Mouse (Mus musculus): ENCODE results near the gene Pter.

The Pter gene

DNA sequence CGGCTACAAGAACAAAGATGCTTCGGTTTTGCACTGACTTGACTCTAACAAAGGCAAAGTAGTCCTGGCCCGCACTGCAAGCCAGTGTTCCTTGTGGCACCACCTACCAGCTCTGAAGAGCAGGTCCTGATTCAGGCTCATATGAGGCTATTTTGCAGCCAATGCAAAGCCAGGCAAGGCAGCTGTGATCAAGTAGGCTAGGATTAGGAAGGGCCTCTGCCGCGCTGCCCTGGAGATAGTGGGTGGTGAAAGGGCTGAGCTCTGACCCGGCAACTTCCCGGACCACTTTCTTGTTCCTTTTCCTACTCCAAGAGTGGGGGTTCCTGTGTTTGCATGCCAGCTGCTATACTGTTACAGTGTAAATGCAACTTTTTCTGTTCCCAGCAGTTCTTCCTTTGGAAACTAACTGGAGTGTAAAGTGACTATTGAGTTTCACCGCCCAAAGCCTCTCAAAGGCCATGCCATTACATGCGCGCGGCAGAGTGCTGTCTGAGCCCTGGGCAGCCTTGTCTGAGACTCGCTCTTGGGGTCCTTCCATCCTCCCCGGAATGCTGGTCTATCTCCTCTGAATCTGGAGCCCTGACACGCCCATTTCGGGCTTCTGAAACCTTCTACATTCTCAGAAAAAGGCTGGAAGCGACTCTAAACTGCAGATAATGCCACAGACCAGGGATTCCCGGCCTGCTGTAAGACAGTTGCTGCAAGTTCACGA, 85.6 kb downstream of the Pter start:
- no peak for DNase-seq

DNA sequence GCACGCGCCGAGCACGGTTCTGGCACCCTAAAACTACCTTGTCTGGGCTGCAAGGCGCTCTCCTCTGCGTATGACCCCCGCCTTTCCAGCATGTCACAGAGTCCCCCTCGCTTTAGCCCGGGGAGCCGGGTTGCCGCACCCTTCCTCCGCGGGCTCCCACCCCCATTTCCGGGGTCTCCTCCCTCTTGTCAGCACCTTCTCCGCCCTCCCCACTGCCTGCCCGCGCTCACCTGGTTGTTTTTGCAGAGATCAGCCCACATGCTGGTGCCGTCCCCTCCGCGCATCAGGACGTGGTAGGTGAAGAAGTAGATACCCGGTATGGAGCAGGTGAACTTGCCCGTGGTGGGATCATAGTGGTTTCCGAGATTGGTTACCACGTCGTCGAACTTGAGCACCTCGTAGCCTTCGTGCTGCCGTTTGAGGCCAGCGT, 86.2 kb downstream of the Pter start:
- no peak for DNase-seq

DNA sequence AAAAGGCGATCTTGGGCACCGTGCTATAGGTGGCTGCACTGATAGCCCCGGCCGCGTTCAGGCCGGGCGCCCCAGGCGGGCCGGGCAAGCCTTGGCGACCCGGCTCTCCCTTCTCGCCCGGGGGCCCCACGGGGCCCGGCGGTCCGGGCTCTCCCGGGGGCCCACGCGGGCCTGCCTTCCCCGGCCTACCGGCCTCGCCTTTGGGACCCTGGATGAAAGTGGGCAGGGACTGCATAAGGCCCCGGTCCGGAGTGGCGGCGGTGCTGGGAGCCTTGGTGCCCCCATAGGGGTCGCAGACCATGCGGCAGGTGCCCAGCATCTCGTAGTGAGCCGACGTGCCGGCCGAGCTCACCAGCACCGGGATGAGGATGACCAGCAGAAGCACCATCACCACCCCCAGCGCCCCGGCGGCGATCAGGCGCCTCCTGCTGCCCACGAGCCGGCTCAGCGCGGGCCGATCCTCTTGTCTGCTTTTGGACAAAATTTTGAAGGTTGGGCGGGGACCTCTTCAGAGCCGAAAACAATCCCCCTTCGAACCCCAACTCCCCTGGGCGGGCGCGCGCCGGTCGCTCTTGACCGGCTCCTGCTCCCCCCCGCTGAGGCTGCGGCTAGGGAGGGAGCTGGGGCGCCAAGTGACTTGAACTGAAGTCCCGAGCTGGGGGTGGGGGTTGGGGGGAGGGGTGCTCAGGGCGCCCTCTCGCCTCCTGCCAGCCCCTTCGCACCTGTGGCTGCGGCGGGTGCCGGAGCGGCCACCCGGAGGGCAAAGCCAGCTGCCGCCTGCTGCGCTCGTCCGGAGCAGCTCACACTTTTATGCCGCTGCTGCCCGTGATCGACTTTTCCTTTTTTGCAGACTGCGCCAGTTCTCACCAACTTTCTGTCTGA, 86.9 kb downstream of the Pter start:
- DNase-seq, result peak; percentile 24

DNA sequence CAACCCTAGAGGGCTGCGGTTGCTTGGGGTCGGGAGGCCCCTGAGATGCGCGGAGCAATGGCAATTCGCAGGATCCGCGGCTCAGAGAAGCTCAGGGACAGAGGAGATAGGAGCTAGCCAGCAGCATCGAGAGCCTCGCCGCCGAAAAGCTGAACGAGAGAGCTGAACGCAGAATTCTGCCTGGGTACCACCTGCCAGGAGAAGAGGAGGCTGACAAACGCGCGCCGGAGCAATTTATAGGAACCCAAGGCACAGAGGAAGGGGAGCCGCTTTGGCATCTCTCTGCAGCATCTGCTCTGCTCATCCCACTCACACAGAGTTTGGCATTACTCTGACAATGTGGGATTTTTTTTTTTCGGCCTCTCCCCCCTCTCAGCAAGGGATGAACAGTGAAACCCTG, 87.6 kb downstream of the Pter start, which contains the start of gene C1ql3:
C1ql3 (minus strand) TSS at position 335 of the 400 bp plus-strand sequence.
- peak; percentile 5 for DNase-seq

DNA sequence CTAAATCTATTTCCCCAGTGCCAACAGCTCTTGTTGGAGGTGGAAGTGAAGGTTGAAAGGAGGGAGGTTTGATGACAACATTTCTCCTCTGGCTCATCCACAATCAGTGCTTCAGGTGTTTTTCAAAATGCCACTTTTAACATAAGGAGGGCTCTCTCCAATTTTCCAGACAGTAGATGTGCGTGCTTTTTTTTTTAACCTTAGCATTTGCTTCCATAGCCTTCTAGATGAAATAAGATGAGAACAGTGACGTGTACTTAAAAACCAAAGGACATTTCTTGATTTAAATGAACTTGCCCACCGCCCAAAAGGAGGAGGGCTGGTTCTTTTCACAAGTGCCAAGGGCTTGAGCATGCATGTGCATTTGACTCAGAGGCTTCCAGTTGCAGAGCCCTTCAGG, 88.1 kb downstream of the Pter start:
- DNase-seq, result no peak

DNA sequence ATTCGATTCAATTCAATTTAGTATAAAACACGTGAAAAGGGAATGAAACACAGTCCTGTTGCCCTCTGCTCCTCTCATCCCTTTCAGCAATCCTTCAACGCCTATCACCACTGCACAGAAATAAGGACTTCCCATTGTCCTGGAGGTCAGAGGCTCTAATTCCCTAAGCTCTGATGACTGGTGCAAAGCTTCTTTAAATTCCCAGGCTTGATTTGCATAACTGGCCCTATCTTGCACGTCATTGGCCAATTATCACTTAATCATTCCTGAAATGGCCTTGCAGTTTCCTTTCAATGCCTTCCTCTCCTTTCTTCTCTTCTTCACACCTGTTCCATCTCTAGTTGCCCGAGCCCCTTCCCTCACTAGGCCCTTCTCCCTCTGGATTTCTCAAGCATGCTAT, 94.5 kb downstream of the Pter start:
- no peak for DNase-seq

DNA sequence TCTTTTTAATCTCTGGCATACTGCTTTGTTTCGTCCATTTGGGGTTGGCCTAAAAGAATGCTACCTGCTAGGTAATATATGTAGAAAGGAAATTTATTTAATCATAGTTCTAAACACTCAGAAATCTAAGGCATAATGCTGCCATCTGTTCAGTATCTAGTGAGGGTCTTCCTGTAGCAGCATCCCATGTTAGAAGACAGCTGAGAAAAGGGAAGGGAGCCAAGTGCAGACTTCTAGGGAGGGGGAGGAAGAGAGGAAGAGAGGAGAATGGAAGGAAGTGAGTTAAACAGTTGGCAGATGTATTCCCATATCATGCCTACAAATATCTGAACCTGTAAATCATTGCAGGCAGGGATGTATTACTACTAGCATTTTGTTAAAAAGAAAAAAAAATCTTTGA, 95.0 kb downstream of the Pter start:
- DNase-seq, result no peak

DNA sequence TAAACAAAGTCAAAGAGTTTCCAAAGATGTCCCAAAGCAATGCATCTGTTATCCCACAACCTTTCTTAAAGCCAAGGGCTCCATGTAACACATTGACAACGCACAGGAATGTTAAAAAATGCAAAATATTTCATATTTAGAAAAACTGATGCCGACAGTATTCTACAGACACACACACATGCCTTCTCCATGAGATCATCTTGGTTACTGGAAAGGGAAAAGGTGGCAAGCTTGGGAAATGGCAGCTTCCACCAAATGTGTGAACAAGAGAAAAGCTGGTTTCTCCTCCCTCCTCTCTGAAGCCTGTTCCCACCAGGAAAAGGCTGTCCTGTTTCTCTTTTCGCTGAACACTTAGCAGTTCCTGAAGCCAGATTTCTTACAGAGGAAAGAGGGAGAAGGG, 114.9 kb downstream of the Pter start:
- DNase-seq, result no peak

DNA sequence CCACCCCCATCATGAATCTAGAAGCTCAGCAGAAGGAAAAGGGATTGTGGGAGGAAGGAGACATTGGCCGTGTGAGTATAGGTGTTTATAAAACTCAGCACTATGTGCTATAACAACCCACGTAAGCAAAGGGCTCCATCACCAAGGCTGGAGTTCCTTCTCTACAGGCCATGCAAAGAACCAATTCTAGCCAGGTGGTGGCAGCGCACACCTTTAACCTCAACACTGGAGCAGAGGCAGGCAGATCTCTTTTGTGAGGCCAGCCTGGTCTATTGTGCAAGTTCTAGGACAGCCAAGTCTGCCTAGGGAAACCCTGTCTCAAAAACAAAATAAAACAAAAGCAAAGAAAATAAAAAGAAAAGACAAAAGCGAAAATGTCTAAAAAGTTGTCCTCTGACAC, 115.9 kb downstream of the Pter start:
- peak; percentile 12 for DNase-seq

DNA sequence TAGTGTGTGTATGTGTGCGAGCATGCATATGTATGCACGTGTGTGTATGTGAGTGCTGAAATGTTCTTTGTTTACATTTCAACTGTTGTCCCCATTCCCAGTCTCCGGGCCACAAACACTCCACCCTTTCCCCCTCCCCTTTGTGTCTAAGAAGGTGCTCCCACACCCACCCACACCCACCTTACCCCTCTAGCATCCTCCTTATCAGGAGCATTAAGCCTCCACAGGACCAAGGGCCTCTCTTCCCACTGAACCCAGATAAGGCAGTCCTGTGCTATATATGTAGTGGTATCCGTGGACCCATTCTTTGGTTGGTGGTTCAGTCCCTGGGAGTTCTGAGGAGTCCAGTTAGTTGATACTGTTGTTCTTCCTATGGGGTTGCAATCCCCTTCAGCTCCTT, 120.7 kb downstream of the Pter start:
- peak; percentile 71 for DNase-seq

DNA sequence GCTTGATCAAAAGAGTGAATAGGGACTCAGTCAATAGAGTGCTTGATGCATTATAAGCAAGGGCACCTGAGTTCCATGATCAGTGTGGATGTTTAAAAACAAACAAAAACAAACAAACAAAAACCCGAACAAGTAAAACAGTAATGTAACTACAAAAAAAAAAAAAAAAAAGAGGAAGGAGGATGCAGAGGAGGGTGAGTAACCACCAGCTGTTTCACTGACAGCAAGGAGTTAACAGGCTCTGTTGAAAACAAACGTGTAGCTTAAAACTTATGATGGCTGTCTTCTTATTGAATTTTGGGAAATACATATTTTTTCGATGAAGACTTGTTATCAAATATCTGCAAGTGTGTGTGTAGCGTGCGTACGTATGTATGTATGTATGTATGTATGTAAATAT, 124.8 kb downstream of the Pter start:
- no peak for DNase-seq

All from liver (tissue).